In the genomic region with DNA sequence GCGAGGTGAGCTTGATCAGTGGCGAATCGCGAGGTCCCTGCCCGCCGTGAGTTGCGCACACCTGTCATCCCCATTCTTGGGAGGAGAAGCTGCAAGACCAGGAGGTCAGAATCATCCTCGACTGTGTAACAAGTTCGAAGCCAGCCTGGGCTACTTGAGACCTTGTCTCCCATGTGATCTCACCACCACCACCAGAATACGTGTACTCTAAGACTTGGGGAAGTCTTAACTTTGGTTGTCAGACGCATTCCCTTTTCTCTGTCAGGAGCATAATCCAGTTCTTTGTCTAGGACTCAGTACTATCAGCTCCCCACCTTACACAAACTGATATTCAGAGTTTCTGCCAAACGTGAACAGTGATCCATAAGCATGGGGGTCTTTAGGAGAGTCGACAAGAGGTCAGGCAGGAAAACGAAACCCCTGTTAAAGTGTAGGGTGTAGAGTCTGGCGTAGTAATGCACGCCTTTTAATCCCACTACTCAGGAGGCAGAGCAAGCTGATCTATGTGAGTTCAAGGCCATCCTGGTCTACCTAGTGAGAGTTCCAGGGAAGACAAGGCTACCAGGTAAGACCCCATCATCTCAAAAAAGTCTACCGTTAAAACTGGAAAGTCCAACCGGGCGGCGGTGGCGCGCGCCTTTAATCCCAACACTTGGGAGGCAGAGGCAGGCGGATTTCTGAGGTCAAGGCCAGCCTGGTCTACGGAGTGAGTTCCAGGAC, we compare ENCODE assay signal across 9 mouse cellular contexts. TPM values are rescaled to one million over a fixed set of nuclear protein-coding genes. Genes with fewer than 3 reads are reported as not detected.
A peak's percentile ranks its signal among the peaks of the same experiment; 100 is the strongest.
DNase-seq lines count a peak whose midpoint lies in the region; ATAC-seq and TF ChIP-seq lines count a peak whose summit lies in the region.
"Had no signal": no experiment of that assay in that cellular context is flagged by ENCODE, and none has a peak within 500 bp of the region (broad histone marks: within the 10 kb centered on the region; RNA-seq: fewer than 3 reads in every experiment).

No protein-coding gene starts in this region.

- no peak for TF ChIP-seq CTCF in kidney, adult 2 months (conservative IDR thresholded peaks at IDR 0.05; ENCODE audit: insufficient read depth, insufficient read length, low read depth, low read length)
- no peak for TF ChIP-seq CTCF in bone marrow, adult 2 months (IDR thresholded peaks at IDR 0.05; ENCODE audit: control insufficient read depth, insufficient read depth, low read length)

- H3K36me3 ChIP-seq in kidney, adult 2 months (ENCODE audit: control insufficient read depth, insufficient read depth, low read length) = no peaks in the 10 kb centered on the region
- H3K36me3 ChIP-seq in hindbrain, embryonic 11.5 days (ENCODE audit: control insufficient read depth, insufficient read depth, low read length) = peaks cover 8% of the 10 kb centered on the region; the same call in 1 of the 2 replicates
- peaks cover 4% of the 10 kb centered on the region; the same call in 1 of the 2 replicates for H3K36me3 ChIP-seq in midbrain, embryonic 11.5 days (ENCODE audit: control insufficient read depth, insufficient read depth, low read length)

- ATAC-seq in hindbrain, embryonic 11.5 days (ENCODE audit: low FRiP score) = no peak
- no peak for ATAC-seq in midbrain, embryonic 11.5 days (ENCODE audit: low FRiP score)

- DNase-seq in kidney, adult 2 months = no peak
- no peak for DNase-seq in kidney, adult 8-10 months
- no peak for DNase-seq in hindbrain, embryonic 11.5 days (ENCODE audit: low spot score)
- DNase-seq in midbrain, embryonic 11.5 days (ENCODE audit: low spot score, missing footprints) = no peak
- DNase-seq in embryo, embryonic 10.5 days (ENCODE audit: low spot score) = no peak
- DNase-seq in left cerebral cortex, postnatal 10 days (ENCODE audit: extremely low spot score in 1 of 2, low spot score in 2 of 2) = no peak
- no peak for DNase-seq in frontal cortex, adult 2 months (ENCODE audit: extremely low spot score in 1 of 2, low spot score in 1 of 2)

- intact Hi-C loops in left cerebral cortex, postnatal 10 days (cut with DNase I) = no loop called here

- H3K4me2 ChIP-seq in hindbrain, embryonic 11.5 days (replicated peaks; ENCODE audit: low read depth, low read length) = peak overlapping the region; percentile 62
- peak overlapping the region; percentile 89 for H3K4me2 ChIP-seq in midbrain, embryonic 11.5 days

- no peaks in the 10 kb centered on the region for H3K27me3 ChIP-seq in kidney, adult 2 months (replicated peaks; ENCODE audit: control insufficient read depth, insufficient read depth, low read length)
- H3K27me3 ChIP-seq in hindbrain, embryonic 11.5 days (ENCODE audit: control insufficient read depth, insufficient read depth, low read length) = no peaks in the 10 kb centered on the region
- H3K27me3 ChIP-seq in midbrain, embryonic 11.5 days (ENCODE audit: control insufficient read depth, insufficient read depth, low read length) = no peaks in the 10 kb centered on the region

- peak overlapping the region; percentile 82 for H3K4me3 ChIP-seq in kidney, adult 2 months (ENCODE audit: insufficient read depth, low read depth, low read length)
- H3K4me3 ChIP-seq in bone marrow, adult 2 months (replicated peaks; ENCODE audit: control insufficient read depth, low read depth, low read length) = peak overlapping the region; percentile 93
- H3K4me3 ChIP-seq in hindbrain, embryonic 11.5 days (ENCODE audit: low read depth, low read length) = peak overlapping the region; percentile 51
- peak overlapping the region; percentile 90 for H3K4me3 ChIP-seq in midbrain, embryonic 11.5 days (ENCODE audit: low read depth, low read length)

- H3K9me3 ChIP-seq in hindbrain, embryonic 11.5 days (ENCODE audit: control insufficient read depth, low read length) = no peaks in the 10 kb centered on the region
- H3K9me3 ChIP-seq in midbrain, embryonic 11.5 days (ENCODE audit: control insufficient read depth, low read length) = no peaks in the 10 kb centered on the region

- peak overlapping the region; percentile 24 for H3K9ac ChIP-seq in hindbrain, embryonic 11.5 days (ENCODE audit: low read depth, low read length)
- peak overlapping the region; percentile 85 for H3K9ac ChIP-seq in midbrain, embryonic 11.5 days (ENCODE audit: low read length)

- 0 out of 2 replicates have a peak overlapping the region, but pooled peaks have one; percentile 2 for H3K27ac ChIP-seq in kidney, adult 2 months (ENCODE audit: insufficient read depth, low read depth, low read length)
- peak overlapping the region; percentile 98 for H3K27ac ChIP-seq in bone marrow, adult 2 months (ENCODE audit: control insufficient read depth, insufficient read depth, low read depth, low read length, poor library complexity)
- no peak overlapping the region for H3K27ac ChIP-seq in hindbrain, embryonic 11.5 days (ENCODE audit: low read depth, low read length)
- H3K27ac ChIP-seq in midbrain, embryonic 11.5 days (ENCODE audit: low read depth, low read length) = peak overlapping the region; percentile 32; the same call in 1 of the 2 replicates

- TF ChIP-seq POLR2A in kidney, adult 2 months (IDR thresholded peaks at IDR 0.05; ENCODE audit: low read depth, low read length) = no peak
- no peak for TF ChIP-seq POLR2A in bone marrow, adult 2 months (IDR thresholded peaks at IDR 0.05; ENCODE audit: borderline replicate concordance, control insufficient read depth, low read depth, low read length)

- peaks cover 16% of the 10 kb centered on the region; the same call in 1 of the 2 replicates for H3K4me1 ChIP-seq in kidney, adult 2 months (ENCODE audit: control insufficient read depth, insufficient read depth, low read length)
- no peaks in the 10 kb centered on the region; the same call in 1 of the 2 replicates for H3K4me1 ChIP-seq in bone marrow, adult 2 months (ENCODE audit: control insufficient read depth, insufficient read depth, low read length)
- peaks cover 4% of the 10 kb centered on the region; the same call in 1 of the 2 replicates for H3K4me1 ChIP-seq in hindbrain, embryonic 11.5 days (replicated peaks; ENCODE audit: control insufficient read depth, insufficient read depth, low read length)
- H3K4me1 ChIP-seq in midbrain, embryonic 11.5 days (ENCODE audit: control insufficient read depth, insufficient read depth, low read length) = peaks cover 26% of the 10 kb centered on the region

- 40% methylated on average over 25 of the region's 25 CpGs for WGBS in kidney, adult 2 months
- 40% methylated on average over 25 of the region's 25 CpGs for WGBS in bone marrow, adult 2 months
- 44% methylated on average over 25 of the region's 25 CpGs for WGBS in hindbrain, embryonic 11.5 days
- 42% methylated on average over 25 of the region's 25 CpGs for WGBS in midbrain, embryonic 11.5 days

RNA-seq across cellular contexts. Expression of gene D11Wsu47e, which starts 0.7 kb away (rescaled TPM):
- 7.6 and 7.8 TPM in 2 replicates for polyA plus RNA-seq in kidney, adult 2 months (2012; rRNA removed)
- polyA plus RNA-seq in bone marrow, adult 2 months (2011; ENCODE audit: insufficient read depth, insufficient read length, low replicate concordance, missing spikeins) = 8.0 and 8.4 TPM in 2 replicates
- polyA plus RNA-seq in hindbrain, embryonic 11.5 days (2014; fragmentation: Nextera tagmentation; extraction: Ambion mirVana) = 20.2 and 21.0 TPM in 2 replicates
- 23.3 and 23.4 TPM in 2 replicates for polyA plus RNA-seq in midbrain, embryonic 11.5 days (2014; fragmentation: Nextera tagmentation; extraction: Ambion mirVana)
- 10 to 100 TPM; 11.8 to 12.1 TPM for total RNA-seq in left cerebral cortex, postnatal 10 days (2021)
- polyA plus RNA-seq in frontal cortex, adult 2 months (2012; rRNA removed) = 12.9 and 16.4 TPM in 2 replicates

RNA-seq across cellular contexts. Expression of gene Fam104a, which starts 0.9 kb away (rescaled TPM):
- 24.6 and 25.8 TPM in 2 replicates for polyA plus RNA-seq in kidney, adult 2 months (2012; rRNA removed)
- 26.2 and 35.2 TPM in 2 replicates for polyA plus RNA-seq in bone marrow, adult 2 months (2011; ENCODE audit: insufficient read depth, insufficient read length, low replicate concordance, missing spikeins)
- 49.9 and 56.4 TPM in 2 replicates for polyA plus RNA-seq in hindbrain, embryonic 11.5 days (2014; fragmentation: Nextera tagmentation; extraction: Ambion mirVana)
- polyA plus RNA-seq in midbrain, embryonic 11.5 days (2014; fragmentation: Nextera tagmentation; extraction: Ambion mirVana) = 50.9 and 54.6 TPM in 2 replicates
- 10 to 100 TPM; 24.2 to 25.0 TPM for total RNA-seq in left cerebral cortex, postnatal 10 days (2021)
- polyA plus RNA-seq in frontal cortex, adult 2 months (2012; rRNA removed) = 27.9 and 28.8 TPM in 2 replicates

RNA-seq across cellular contexts. Expression of gene Cpsf4l, which starts 24.9 kb away (rescaled TPM):
- 8.9 and 9.0 TPM in 2 replicates for polyA plus RNA-seq in kidney, adult 2 months (2012; rRNA removed)
- not detected in 2 replicates for polyA plus RNA-seq in bone marrow, adult 2 months (2011; ENCODE audit: insufficient read depth, insufficient read length, low replicate concordance, missing spikeins)
- polyA plus RNA-seq in hindbrain, embryonic 11.5 days (2014; fragmentation: Nextera tagmentation; extraction: Ambion mirVana) = 0.80 and 0.86 TPM in 2 replicates
- polyA plus RNA-seq in midbrain, embryonic 11.5 days (2014; fragmentation: Nextera tagmentation; extraction: Ambion mirVana) = 0.30 and 0.57 TPM in 2 replicates
- not detected for total RNA-seq in left cerebral cortex, postnatal 10 days (2021)
- polyA plus RNA-seq in frontal cortex, adult 2 months (2012; rRNA removed) = 0.22 TPM in 1 of 2 replicates, not detected in the other
- total RNA-seq: granulocyte monocyte progenitor cell, adult 5-6 weeks had no signal

RNA-seq across cellular contexts. Expression of gene Slc39a11, which starts 35.0 kb away (rescaled TPM):
- polyA plus RNA-seq in kidney, adult 2 months (2012; rRNA removed) = 24.5 and 29.5 TPM in 2 replicates
- 9.0 and 14.7 TPM in 2 replicates for polyA plus RNA-seq in bone marrow, adult 2 months (2011; ENCODE audit: insufficient read depth, insufficient read length, low replicate concordance, missing spikeins)
- polyA plus RNA-seq in hindbrain, embryonic 11.5 days (2014; fragmentation: Nextera tagmentation; extraction: Ambion mirVana) = 20.1 and 20.4 TPM in 2 replicates
- 17.7 and 17.8 TPM in 2 replicates for polyA plus RNA-seq in midbrain, embryonic 11.5 days (2014; fragmentation: Nextera tagmentation; extraction: Ambion mirVana)
- 10 to 100 TPM; 19.9 to 21.8 TPM for total RNA-seq in left cerebral cortex, postnatal 10 days (2021)
- 11.2 and 12.3 TPM in 2 replicates for polyA plus RNA-seq in frontal cortex, adult 2 months (2012; rRNA removed)

RNA-seq across cellular contexts. Expression of gene Cog1, which starts 35.9 kb away (rescaled TPM):
- 32.8 and 38.7 TPM in 2 replicates for polyA plus RNA-seq in kidney, adult 2 months (2012; rRNA removed)
- 31.3 and 57.0 TPM in 2 replicates for polyA plus RNA-seq in bone marrow, adult 2 months (2011; ENCODE audit: insufficient read depth, insufficient read length, low replicate concordance, missing spikeins)
- 37.6 and 37.8 TPM in 2 replicates for polyA plus RNA-seq in hindbrain, embryonic 11.5 days (2014; fragmentation: Nextera tagmentation; extraction: Ambion mirVana)
- 30.0 and 30.1 TPM in 2 replicates for polyA plus RNA-seq in midbrain, embryonic 11.5 days (2014; fragmentation: Nextera tagmentation; extraction: Ambion mirVana)
- 10 to 100 TPM; 38.0 to 38.2 TPM for total RNA-seq in left cerebral cortex, postnatal 10 days (2021)
- 59.1 and 61.1 TPM in 2 replicates for polyA plus RNA-seq in frontal cortex, adult 2 months (2012; rRNA removed)
